Mouse (Mus musculus): Measurements from ENCODE around the gene Rasl10b. TPM values are rescaled to one million over a fixed set of nuclear protein-coding genes. Genes with fewer than 3 reads are reported as not detected.

Rasl10b gene
- total RNA-seq (2014; rRNA removed; ENCODE audit: low replicate concordance) = 31.1 and 45.3 TPM in 2 replicates
- 7.9 and 9.2 TPM in 2 replicates for polyA plus RNA-seq (2015; fragmentation: Nextera tagmentation; extraction: Ambion mirVana)

DNA sequence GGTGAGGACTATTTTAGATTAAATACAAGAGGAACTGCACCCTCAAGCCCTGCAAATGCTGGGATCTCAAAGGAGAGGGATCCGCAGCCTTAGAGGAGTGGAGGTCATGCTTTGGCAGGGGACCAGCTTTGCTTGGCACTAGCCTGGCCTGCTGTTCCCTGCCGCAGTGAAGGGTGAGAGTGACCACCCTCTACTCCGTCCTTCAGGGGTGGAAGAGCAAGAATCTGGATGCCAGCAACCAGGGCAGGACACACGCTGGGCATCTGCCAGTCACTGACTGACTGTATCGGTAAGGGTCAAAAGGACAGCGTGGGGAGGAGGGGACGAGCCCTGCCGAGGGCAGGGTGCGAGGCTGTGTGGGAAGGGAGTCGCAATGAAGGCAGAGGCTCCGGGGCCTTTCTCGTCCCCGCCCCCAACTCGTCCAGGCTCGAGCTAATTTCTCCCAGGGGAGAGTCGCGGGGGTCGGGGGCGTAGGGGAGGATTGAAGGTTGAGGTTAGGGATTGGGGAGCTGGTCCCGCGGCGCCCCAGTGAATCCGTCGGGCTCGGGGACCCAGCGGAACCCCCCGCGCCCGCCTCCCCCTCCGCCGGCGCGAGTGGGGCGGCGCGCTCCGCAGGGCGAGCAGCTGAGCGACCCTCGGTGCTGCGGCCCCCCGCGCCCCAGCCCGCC lies at the start of gene Rasl10b:
Gene Rasl10b, plus strand, starts transcription at position 51 of the 668 bp plus-strand sequence.
- Histone ChIP-seq H3K27ac (ENCODE audit: low read depth) (peak within 1 kb of the TSS; percentile 27), H3K36me3 (replicated peaks; ENCODE audit: control insufficient read depth, insufficient read depth, low read length) (peaks cover 4% of the 10 kb centered on the region; the same call in 1 of the 2 replicates), H3K4me1 (ENCODE audit: control insufficient read depth, insufficient read depth) (peaks cover 12% of the 10 kb centered on the region), H3K4me2 (ENCODE audit: low read depth, low read length) (peak within 1 kb of the TSS; percentile 89), H3K9me3 (replicated peaks; ENCODE audit: control insufficient read depth, low read length) (no peaks in the 10 kb centered on the region), H3K27me3 (ENCODE audit: control insufficient read depth, insufficient read depth, low read length) (no peaks in the 10 kb centered on the region), H3K4me3 (ENCODE audit: low read depth, low read length) (peak within 1 kb of the TSS; percentile 72), H3K9ac (replicated peaks; ENCODE audit: low read depth, low read length) (peak within 1 kb of the TSS; percentile 74)
- 2% methylated on average over 20 of the region's 44 CpGs for WGBS
- TF ChIP-seq CTCF (IDR thresholded peaks at IDR 0.05; ENCODE audit: low read depth) = no peak
- no peak for TF ChIP-seq EP300 (IDR thresholded peaks at IDR 0.05; ENCODE audit: low read depth)
- DNase-seq (ENCODE audit: low spot score) (peak; percentile 66), ATAC-seq (ENCODE audit: insufficient read depth, low read depth) (peak; percentile 84)

DNA sequence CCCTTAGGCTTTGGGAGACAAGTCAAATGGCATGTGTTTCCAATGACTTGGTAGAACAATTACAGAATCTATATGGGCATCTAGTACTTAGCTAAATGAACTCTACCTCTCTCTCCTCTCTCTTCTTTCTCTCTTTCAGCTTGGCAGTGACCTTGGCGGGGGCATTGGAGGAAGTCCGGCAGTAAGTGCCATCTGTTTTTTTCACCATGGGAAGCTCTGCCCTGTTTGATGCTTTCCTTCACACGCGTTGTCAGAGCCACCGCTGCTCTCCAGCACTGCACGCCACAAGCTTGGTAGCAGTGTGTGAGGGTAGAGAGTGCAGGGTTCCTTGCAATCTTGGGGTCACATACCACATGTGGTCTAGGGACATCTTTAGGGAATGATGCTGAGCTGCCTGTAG lies 44.3 kb upstream of the Rasl10b start:
- Histone ChIP-seq H3K4me1 (ENCODE audit: control insufficient read depth, insufficient read depth) (no peaks in the 10 kb centered on the region), H3K36me3 (replicated peaks; ENCODE audit: control insufficient read depth, insufficient read depth, low read length) (peaks cover 54% of the 10 kb centered on the region), H3K4me3 (ENCODE audit: low read depth, low read length) (no peak overlapping the region), H3K27ac (ENCODE audit: low read depth) (no peak overlapping the region), H3K27me3 (ENCODE audit: control insufficient read depth, insufficient read depth, low read length) (no peaks in the 10 kb centered on the region), H3K9me3 (replicated peaks; ENCODE audit: control insufficient read depth, low read length) (no peaks in the 10 kb centered on the region), H3K9ac (replicated peaks; ENCODE audit: low read depth, low read length) (no peak overlapping the region), H3K4me2 (ENCODE audit: low read depth, low read length) (no peak overlapping the region)
- no peak for DNase-seq (ENCODE audit: low spot score)
- 92% methylated on average over 6 of the region's 6 CpGs for WGBS
- ATAC-seq (ENCODE audit: insufficient read depth, low read depth) = no peak
- TF ChIP-seq CTCF (IDR thresholded peaks at IDR 0.05; ENCODE audit: low read depth) (no peak), EP300 (IDR thresholded peaks at IDR 0.05; ENCODE audit: low read depth) (no peak)

DNA sequence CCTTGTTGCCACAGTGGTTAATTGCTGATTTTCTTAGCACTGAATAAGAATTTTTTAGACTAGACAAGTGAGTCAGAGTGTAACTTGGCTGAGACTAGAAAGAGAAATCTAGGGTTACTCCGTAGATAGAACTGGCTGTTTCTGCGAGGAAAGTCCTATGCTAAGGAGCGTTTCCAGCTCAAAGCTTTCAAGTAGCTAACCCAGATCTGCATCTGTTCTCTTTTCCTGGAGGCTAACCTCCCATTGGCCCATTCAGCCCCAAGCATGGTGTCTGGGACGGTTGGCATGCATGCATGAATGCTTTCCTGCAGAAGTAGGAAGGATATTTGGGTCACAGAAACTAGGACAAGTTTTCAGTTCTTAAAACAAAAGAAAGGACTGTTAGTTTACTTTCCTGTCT lies 37.7 kb upstream of the Rasl10b start:
- ATAC-seq (ENCODE audit: insufficient read depth, low read depth) (no peak), DNase-seq (ENCODE audit: low spot score) (no peak)
- Histone ChIP-seq H3K36me3 (replicated peaks; ENCODE audit: control insufficient read depth, insufficient read depth, low read length) (peaks cover 81% of the 10 kb centered on the region), H3K9ac (replicated peaks; ENCODE audit: low read depth, low read length) (no peak overlapping the region), H3K9me3 (replicated peaks; ENCODE audit: control insufficient read depth, low read length) (no peaks in the 10 kb centered on the region), H3K4me3 (ENCODE audit: low read depth, low read length) (no peak overlapping the region), H3K27ac (ENCODE audit: low read depth) (no peak overlapping the region), H3K4me2 (ENCODE audit: low read depth, low read length) (no peak overlapping the region), H3K27me3 (ENCODE audit: control insufficient read depth, insufficient read depth, low read length) (no peaks in the 10 kb centered on the region), H3K4me1 (ENCODE audit: control insufficient read depth, insufficient read depth) (no peaks in the 10 kb centered on the region)
- WGBS = 87% methylated on average over 4 of the region's 4 CpGs
- no peak for TF ChIP-seq EP300 (IDR thresholded peaks at IDR 0.05; ENCODE audit: low read depth)
- no peak for TF ChIP-seq CTCF (IDR thresholded peaks at IDR 0.05; ENCODE audit: low read depth)

DNA sequence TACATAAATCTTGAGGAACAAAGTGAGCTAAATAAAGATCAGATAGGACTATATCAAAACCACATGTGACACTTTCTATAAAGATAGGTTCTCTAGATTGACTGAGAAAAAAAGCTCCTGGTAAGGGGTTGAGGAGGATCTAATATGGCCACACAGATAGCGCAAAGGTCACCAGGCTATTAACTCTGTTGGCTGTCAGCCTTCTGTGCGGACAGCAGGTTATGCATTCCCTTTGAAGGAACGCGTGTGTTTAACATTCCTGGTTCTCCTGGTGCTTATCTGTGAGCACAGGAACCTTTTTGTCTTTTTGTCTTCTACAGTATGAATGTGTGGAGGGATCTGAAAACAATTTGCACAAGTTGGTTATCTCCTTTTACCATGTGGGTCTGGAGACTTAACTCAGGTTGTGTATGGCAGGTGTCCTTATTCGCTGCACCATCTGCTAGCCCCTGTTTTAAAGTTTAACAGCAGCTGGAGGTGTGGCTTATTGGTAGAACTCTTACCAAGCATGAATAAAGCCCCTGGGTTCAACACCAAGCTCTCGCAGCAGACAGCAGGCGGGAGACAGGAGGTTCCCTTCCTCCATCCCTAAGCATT lies 29.1 kb upstream of the Rasl10b start:
- Histone ChIP-seq H3K4me3 (ENCODE audit: low read depth, low read length) (no peak overlapping the region), H3K27me3 (ENCODE audit: control insufficient read depth, insufficient read depth, low read length) (no peaks in the 10 kb centered on the region), H3K4me2 (ENCODE audit: low read depth, low read length) (no peak overlapping the region), H3K9me3 (replicated peaks; ENCODE audit: control insufficient read depth, low read length) (no peaks in the 10 kb centered on the region), H3K27ac (ENCODE audit: low read depth) (no peak overlapping the region), H3K9ac (replicated peaks; ENCODE audit: low read depth, low read length) (no peak overlapping the region), H3K36me3 (replicated peaks; ENCODE audit: control insufficient read depth, insufficient read depth, low read length) (peaks cover 36% of the 10 kb centered on the region), H3K4me1 (ENCODE audit: control insufficient read depth, insufficient read depth) (no peaks in the 10 kb centered on the region)
- TF ChIP-seq CTCF (IDR thresholded peaks at IDR 0.05; ENCODE audit: low read depth) (no peak), EP300 (IDR thresholded peaks at IDR 0.05; ENCODE audit: low read depth) (no peak)
- 49% methylated on average over 7 of the region's 7 CpGs for WGBS
- no peak for DNase-seq (ENCODE audit: low spot score)
- ATAC-seq (ENCODE audit: insufficient read depth, low read depth) = peak; percentile 33

DNA sequence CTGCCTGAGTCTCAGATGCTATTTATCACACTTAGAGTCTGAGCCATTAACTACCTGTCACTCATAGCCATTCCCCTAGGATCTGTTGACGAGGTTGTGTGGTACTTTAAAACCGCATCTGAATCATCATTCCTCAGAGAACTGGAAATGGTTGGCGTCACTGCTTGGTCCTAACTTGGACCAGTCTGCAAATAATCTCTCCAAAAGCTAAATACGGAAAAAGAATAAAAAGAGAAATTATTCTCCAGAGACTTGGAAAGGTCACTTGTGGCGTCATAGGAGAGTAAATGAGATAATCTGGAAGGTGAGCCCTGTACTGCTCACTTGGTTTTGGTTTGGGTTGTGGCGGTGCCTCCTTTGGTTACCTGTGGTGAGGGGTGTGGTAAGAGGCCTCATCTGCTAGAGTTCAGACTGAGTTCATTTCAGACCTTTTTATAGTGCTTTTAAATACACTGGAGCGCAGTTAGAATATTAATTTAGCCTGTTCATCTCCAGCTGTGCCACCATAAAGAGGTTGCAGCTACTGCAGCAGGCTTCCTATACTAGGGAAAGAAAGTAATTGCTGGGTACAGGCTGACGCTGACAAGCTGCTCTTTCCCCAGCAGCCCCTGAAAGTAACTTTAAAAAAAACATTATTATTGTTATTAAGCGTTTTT lies 25.9 kb upstream of the Rasl10b start:
- no peak for DNase-seq (ENCODE audit: low spot score)
- H3K4me1 ChIP-seq (ENCODE audit: control insufficient read depth, insufficient read depth) = no peaks in the 10 kb centered on the region
- WGBS = 80% methylated on average over 9 of the region's 9 CpGs
- peaks cover 12% of the 10 kb centered on the region; the same call in 1 of the 2 replicates for H3K36me3 ChIP-seq (replicated peaks; ENCODE audit: control insufficient read depth, insufficient read depth, low read length)
- H3K27ac ChIP-seq (ENCODE audit: low read depth) = no peak overlapping the region
- no peaks in the 10 kb centered on the region for H3K27me3 ChIP-seq (ENCODE audit: control insufficient read depth, insufficient read depth, low read length)
- no peak overlapping the region for H3K4me3 ChIP-seq (ENCODE audit: low read depth, low read length)
- no peak overlapping the region for H3K9ac ChIP-seq (replicated peaks; ENCODE audit: low read depth, low read length)
- no peak overlapping the region for H3K4me2 ChIP-seq (ENCODE audit: low read depth, low read length)
- no peak for ATAC-seq (ENCODE audit: insufficient read depth, low read depth)
- no peaks in the 10 kb centered on the region for H3K9me3 ChIP-seq (replicated peaks; ENCODE audit: control insufficient read depth, low read length)
- TF ChIP-seq EP300 (IDR thresholded peaks at IDR 0.05; ENCODE audit: low read depth) (no peak), CTCF (IDR thresholded peaks at IDR 0.05; ENCODE audit: low read depth) (no peak)
